Mouse (Mus musculus): ENCODE measurements around the gene Gpr55. TPM values are rescaled to one million over a fixed set of nuclear protein-coding genes. Genes with fewer than 3 reads are reported as not detected.

Gpr55 gene
- total and polyA plus RNA-seq, 2 experiments from 2014 or later, result 0.19 to 0.22 TPM

DNA sequence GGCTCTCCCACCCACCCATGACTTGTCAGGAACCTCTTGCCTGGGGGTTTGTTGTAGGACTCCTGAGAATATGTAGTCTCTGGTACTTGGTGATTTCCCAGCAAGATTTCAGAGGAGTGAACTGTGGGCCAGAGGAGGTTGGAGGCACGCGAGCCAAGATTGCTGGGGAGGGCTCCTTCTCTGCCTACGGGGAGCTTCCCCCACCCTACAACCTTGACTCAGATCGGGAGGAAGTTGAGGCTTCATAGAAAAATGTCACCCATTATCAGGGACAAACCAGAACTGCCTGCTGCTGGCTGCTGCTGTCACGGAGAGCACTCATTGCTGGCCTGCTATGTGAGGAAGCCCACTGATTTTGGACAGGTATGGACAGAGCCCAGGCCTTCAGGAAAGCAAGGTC lies 3.5 kb downstream of the Gpr55 start:
- H3K4me1 ChIP-seq (ENCODE audit: insufficient read depth, low read length), result peaks cover 4% of the 10 kb centered on the region; the same call in 1 of the 2 replicates
- no peaks in the 10 kb centered on the region for H3K27me3 ChIP-seq (ENCODE audit: insufficient read depth, low read length)
- H3K9me3 ChIP-seq (ENCODE audit: low read length), result no peaks in the 10 kb centered on the region
- ATAC-seq (ENCODE audit: low FRiP score) (no peak; the same call in 1 of the 2 replicates), DNase-seq (ENCODE audit: low spot score) (no peak)
- 81% methylated on average over 5 of the region's 5 CpGs for WGBS
- no peak overlapping the region for H3K4me3 ChIP-seq (ENCODE audit: low read depth, low read length)
- TF ChIP-seq CTCF (IDR thresholded peaks at IDR 0.05), result no peak
- H3K4me2 ChIP-seq (ENCODE audit: low read depth, low read length, poor library complexity, severe bottlenecking), result no peak overlapping the region
- no peaks in the 10 kb centered on the region for H3K36me3 ChIP-seq (ENCODE audit: insufficient read depth, low read length)
- H3K9ac ChIP-seq (replicated peaks; ENCODE audit: low read length, poor library complexity, severe bottlenecking), result no peak overlapping the region
- H3K27ac ChIP-seq (ENCODE audit: low read depth, low read length), result no peak overlapping the region

DNA sequence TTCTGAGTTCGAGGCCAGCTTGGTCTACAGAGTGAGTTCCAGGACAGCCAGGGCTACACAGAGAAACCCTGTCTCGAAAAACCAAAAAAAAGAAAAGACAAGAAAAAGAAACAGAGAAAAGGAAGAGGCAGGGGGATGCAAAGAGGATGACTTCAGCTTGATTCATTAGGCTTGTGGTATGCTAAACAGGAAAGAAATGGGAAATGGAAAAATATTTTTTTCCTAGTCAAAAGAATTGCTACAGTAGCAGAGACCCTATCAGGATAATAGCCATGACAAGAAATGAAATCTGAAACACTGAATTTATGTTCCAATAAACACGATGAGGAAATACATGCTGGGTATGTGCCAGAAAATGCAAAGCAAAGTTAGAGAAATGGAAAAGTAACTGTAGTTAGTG lies 5.7 kb downstream of the Gpr55 start:
- TF ChIP-seq CTCF (IDR thresholded peaks at IDR 0.05), result no peak
- Histone ChIP-seq H3K9me3 (ENCODE audit: low read length) (no peaks in the 10 kb centered on the region), H3K9ac (replicated peaks; ENCODE audit: low read length, poor library complexity, severe bottlenecking) (no peak overlapping the region), H3K4me1 (ENCODE audit: insufficient read depth, low read length) (peaks cover 4% of the 10 kb centered on the region; the same call in 1 of the 2 replicates), H3K27ac (ENCODE audit: low read depth, low read length) (no peak overlapping the region), H3K4me3 (ENCODE audit: low read depth, low read length) (no peak overlapping the region), H3K36me3 (ENCODE audit: insufficient read depth, low read length) (no peaks in the 10 kb centered on the region), H3K27me3 (ENCODE audit: insufficient read depth, low read length) (no peaks in the 10 kb centered on the region), H3K4me2 (ENCODE audit: low read depth, low read length, poor library complexity, severe bottlenecking) (no peak overlapping the region)
- DNase-seq (ENCODE audit: low spot score), result no peak
- ATAC-seq (ENCODE audit: low FRiP score), result no peak
- WGBS, result 78% methylated on average over 3 of the region's 3 CpGs

DNA sequence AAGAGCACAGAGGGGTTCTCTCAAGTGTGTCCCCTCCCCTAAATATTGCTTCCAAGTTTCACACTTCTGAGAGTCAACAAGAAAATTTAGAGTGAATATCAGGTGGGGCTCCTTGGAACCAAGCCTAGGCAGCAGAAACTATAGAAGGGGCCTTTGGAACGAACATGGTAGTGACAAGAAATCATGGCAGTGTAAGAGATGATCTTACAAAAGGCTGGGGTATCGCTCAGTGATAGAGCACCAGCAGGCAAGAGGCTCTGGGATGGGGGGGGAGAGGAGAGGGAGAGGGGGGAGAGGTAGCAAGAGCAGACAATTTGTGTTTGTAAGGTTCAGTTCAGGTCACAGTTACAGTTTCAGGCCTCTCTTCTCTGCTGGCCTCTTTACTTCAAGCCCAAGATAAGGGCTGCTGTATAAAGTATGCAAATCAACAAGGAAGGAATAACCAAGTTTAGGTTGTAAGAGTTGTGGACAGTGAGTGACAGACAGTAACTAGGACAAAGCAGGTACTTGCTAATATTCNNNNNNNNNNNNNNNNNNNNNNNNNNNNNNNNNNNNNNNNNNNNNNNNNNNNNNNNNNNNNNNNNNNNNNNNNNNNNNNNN lies 11.6 kb downstream of the Gpr55 start:
- no peak overlapping the region for H3K4me3 ChIP-seq (ENCODE audit: low read depth, low read length)
- no peak overlapping the region for H3K27ac ChIP-seq (ENCODE audit: low read depth, low read length)
- H3K9me3 ChIP-seq (ENCODE audit: low read length), result no peaks in the 10 kb centered on the region
- 87% methylated on average over 2 of the region's 2 CpGs for whole genome bisulfite sequencing
- no peak overlapping the region for H3K9ac ChIP-seq (replicated peaks; ENCODE audit: low read length, poor library complexity, severe bottlenecking)
- H3K4me1 ChIP-seq (ENCODE audit: insufficient read depth, low read length), result no peaks in the 10 kb centered on the region
- DNase-seq (ENCODE audit: low spot score), result no peak
- H3K36me3 ChIP-seq (ENCODE audit: insufficient read depth, low read length), result no peaks in the 10 kb centered on the region
- no peaks in the 10 kb centered on the region for H3K27me3 ChIP-seq (ENCODE audit: insufficient read depth, low read length)
- TF ChIP-seq CTCF (IDR thresholded peaks at IDR 0.05), result no peak
- ATAC-seq (ENCODE audit: low FRiP score), result no peak
- no peak overlapping the region for H3K4me2 ChIP-seq (ENCODE audit: low read depth, low read length, poor library complexity, severe bottlenecking)

DNA sequence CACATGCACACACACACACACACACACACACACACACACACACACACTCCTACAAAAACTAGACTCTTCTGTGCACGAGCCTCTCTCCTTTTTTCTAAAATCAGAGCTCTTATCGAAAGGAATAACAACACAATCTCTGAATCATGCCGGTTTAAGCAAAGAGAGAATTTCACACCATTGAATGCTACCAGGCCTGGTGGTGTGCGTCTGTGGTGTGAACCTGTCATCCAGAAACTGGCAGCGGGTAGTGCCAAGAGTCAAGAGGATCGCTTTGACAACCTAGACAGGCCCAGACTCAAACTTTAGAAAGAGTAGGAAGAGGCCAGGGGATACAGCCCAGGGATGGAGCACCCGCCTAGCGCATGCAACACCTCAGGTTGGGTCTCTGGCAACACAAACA lies 18.5 kb downstream of the Gpr55 start:
- Histone ChIP-seq H3K36me3 (ENCODE audit: insufficient read depth, low read length) (no peaks in the 10 kb centered on the region), H3K9ac (replicated peaks; ENCODE audit: low read length, poor library complexity, severe bottlenecking) (no peak overlapping the region), H3K27me3 (ENCODE audit: insufficient read depth, low read length) (no peaks in the 10 kb centered on the region), H3K9me3 (ENCODE audit: low read length) (no peaks in the 10 kb centered on the region), H3K4me3 (ENCODE audit: low read depth, low read length) (no peak overlapping the region), H3K4me1 (ENCODE audit: insufficient read depth, low read length) (no peaks in the 10 kb centered on the region), H3K27ac (ENCODE audit: low read depth, low read length) (no peak overlapping the region), H3K4me2 (ENCODE audit: low read depth, low read length, poor library complexity, severe bottlenecking) (no peak overlapping the region)
- TF ChIP-seq CTCF (IDR thresholded peaks at IDR 0.05), result no peak
- ATAC-seq (ENCODE audit: low FRiP score) (no peak), DNase-seq (ENCODE audit: low spot score) (no peak)
- 83% methylated on average over 8 of the region's 8 CpGs for WGBS

DNA sequence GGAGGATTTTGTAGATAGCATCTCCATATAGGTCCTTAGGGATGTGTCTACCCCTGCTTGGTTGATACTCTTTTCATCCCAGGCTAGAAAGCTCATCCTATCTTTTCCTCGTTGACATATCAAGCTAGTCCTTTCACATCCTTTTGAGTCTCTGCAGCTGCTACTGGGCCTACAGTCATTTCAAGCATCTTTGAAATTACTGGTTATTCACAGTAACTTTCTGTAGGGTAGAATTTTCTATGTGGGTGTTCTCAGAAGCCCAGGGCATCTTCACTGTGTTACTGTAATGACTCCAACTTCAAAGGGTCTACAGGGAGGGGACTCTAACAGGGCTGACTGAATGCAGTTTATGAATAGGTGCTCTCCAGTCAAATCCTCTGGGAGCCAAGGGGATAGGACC lies 23.5 kb downstream of the Gpr55 start:
- H3K4me2 ChIP-seq (ENCODE audit: low read depth, low read length, poor library complexity, severe bottlenecking), result no peak overlapping the region
- WGBS, result 71% methylated on average over 1 of the region's 1 CpGs
- TF ChIP-seq CTCF (IDR thresholded peaks at IDR 0.05), result no peak
- H3K4me3 ChIP-seq (ENCODE audit: low read depth, low read length), result no peak overlapping the region
- DNase-seq (ENCODE audit: low spot score), result no peak
- no peak for ATAC-seq (ENCODE audit: low FRiP score)
- H3K27me3 ChIP-seq (ENCODE audit: insufficient read depth, low read length), result no peaks in the 10 kb centered on the region
- peaks cover 14% of the 10 kb centered on the region for H3K4me1 ChIP-seq (ENCODE audit: insufficient read depth, low read length)
- no peak overlapping the region for H3K9ac ChIP-seq (replicated peaks; ENCODE audit: low read length, poor library complexity, severe bottlenecking)
- no peaks in the 10 kb centered on the region for H3K9me3 ChIP-seq (ENCODE audit: low read length)
- no peak overlapping the region for H3K27ac ChIP-seq (ENCODE audit: low read depth, low read length)
- H3K36me3 ChIP-seq (ENCODE audit: insufficient read depth, low read length), result no peaks in the 10 kb centered on the region

DNA sequence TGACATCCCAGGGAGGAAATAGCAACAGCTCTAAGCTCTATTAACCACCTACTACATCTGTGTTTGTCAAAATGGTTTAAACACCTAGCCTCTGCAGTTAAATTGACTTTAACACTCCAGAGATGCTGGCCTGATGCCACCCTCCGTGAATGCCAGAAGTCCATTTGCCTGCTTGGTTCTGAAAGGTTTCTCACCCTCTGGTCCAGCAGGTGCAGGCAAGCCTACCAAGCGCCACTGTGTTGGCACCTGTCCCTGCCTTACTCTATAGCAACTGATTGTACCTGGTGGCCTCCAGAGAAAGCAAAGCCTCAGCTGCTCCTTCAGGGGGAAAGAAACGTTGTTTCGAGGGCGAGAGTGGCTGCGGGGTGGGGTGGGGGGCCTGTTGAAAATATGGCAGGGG lies 24.5 kb downstream of the Gpr55 start:
- Histone ChIP-seq H3K27ac (ENCODE audit: low read depth, low read length) (no peak overlapping the region), H3K4me2 (ENCODE audit: low read depth, low read length, poor library complexity, severe bottlenecking) (no peak overlapping the region), H3K27me3 (ENCODE audit: insufficient read depth, low read length) (no peaks in the 10 kb centered on the region), H3K36me3 (ENCODE audit: insufficient read depth, low read length) (no peaks in the 10 kb centered on the region), H3K9me3 (ENCODE audit: low read length) (no peaks in the 10 kb centered on the region), H3K4me3 (ENCODE audit: low read depth, low read length) (no peak overlapping the region), H3K4me1 (ENCODE audit: insufficient read depth, low read length) (peaks cover 15% of the 10 kb centered on the region), H3K9ac (replicated peaks; ENCODE audit: low read length, poor library complexity, severe bottlenecking) (no peak overlapping the region)
- DNase-seq (ENCODE audit: low spot score), result no peak
- 74% methylated on average over 6 of the region's 6 CpGs for WGBS
- ATAC-seq (ENCODE audit: low FRiP score), result no peak
- TF ChIP-seq CTCF (IDR thresholded peaks at IDR 0.05), result no peak
